Mouse (Mus musculus) lung, postnatal 0 days (tissue): ENCODE data around the gene Slc16a1. TPM values are rescaled to one million over a fixed set of nuclear protein-coding genes. Genes with fewer than 3 reads are reported as not detected.
"Not testable (repeated sequence)": the region's sequence is repeated elsewhere in the genome, so short reads cannot be mapped to it uniquely, and the experiment has no call there.

ENCODE experiments used
- ATAC-seq: fragments of 200-750 bp; cut with Nextera tagmentation; 2 replicates; pipeline ENCODE4 v1.8.0; 2017; ENCODE audit warnings: moderate library complexity
- DNase-seq: peaks from one replicate; pipeline ENCODE4 v3.0.0-alpha.2; 2016; ENCODE audit warnings: low spot score
- H3K27ac ChIP-seq: fragments of 300-500 bp; sonication (generic); 2 replicates; pipeline ENCODE4 v1.5.1; 2014; ENCODE audit warnings: antibody characterized with exemption, mild to moderate bottlenecking, low read length, mixed read lengths
- H3K27me3 ChIP-seq: fragments of 300-500 bp; sonication (generic); replicated peaks from 2 replicates; pipeline ENCODE4 v1.6.1; 2014; ENCODE audit warnings: low read length, mixed read lengths; ENCODE audit not compliant: insufficient read depth
- H3K36me3 ChIP-seq: fragments of 300-500 bp; sonication (generic); 2 replicates; pipeline ENCODE4 v1.6.1; 2014; ENCODE audit warnings: low read length, mixed read lengths; ENCODE audit not compliant: insufficient read depth
- H3K4me1 ChIP-seq: fragments of 300-500 bp; sonication (generic); 2 replicates; pipeline ENCODE4 v1.6.1; 2014; ENCODE audit warnings: antibody characterized with exemption, low read depth, low read length, mixed read lengths; ENCODE audit not compliant: insufficient read depth
- H3K4me2 ChIP-seq: fragments of 300-500 bp; sonication (generic); replicated peaks from 2 replicates; pipeline ENCODE4 v1.6.1; 2014; ENCODE audit warnings: low read depth, mild to moderate bottlenecking, low read length, moderate library complexity, mixed read lengths
- H3K4me3 ChIP-seq: fragments of 300-500 bp; sonication (generic); 2 replicates; pipeline ENCODE4 v1.5.1; 2014; ENCODE audit warnings: low read depth, low read length
- H3K9ac ChIP-seq: fragments of 300-500 bp; sonication (generic); replicated peaks from 2 replicates; pipeline ENCODE4 v1.6.1; 2014; ENCODE audit warnings: low read depth, mild to moderate bottlenecking
- H3K9me3 ChIP-seq: fragments of 300-500 bp; sonication (generic); 2 replicates; pipeline ENCODE4 v1.6.1; 2016; ENCODE audit warnings: low read length, mixed read lengths
- CTCF ChIP-seq: IDR thresholded peaks from 2 replicates; pipeline ENCODE4 v1.5.1; 2016; ENCODE audit warnings: antibody characterized with exemption, mild to moderate bottlenecking
- EP300 ChIP-seq: IDR thresholded peaks from 2 replicates; pipeline ENCODE4 v1.6.1; 2016; ENCODE audit warnings: antibody characterized with exemption, mild to moderate bottlenecking, control low read depth
- WGBS: fragments of 180-500 bp; shearing (Covaris S2); extraction: QIAGEN DNeasy Blood & Tissue Kit; methylation state at CpG from one replicate; pipeline ENCODE4 v1.1.7; 2014; 5-methylcytosine and 5-hydroxymethylcytosine counted together
- polyA plus RNA-seq: library from polyadenylated mRNA; unstranded; fragments of >200 nt; fragmentation: Nextera tagmentation; extraction: Ambion mirVana; gene quantifications from 2 replicates; pipeline ENCODE4 v1.2.1, GENCODE M21; 2015

Gene Slc16a1
- polyA plus RNA-seq, 1 experiment from 2014 or later = 17.5 TPM

- Histone ChIP-seq H3K4me1 (peaks cover 4% of the 10 kb centered on the region; the same call in 1 of the 2 replicates), H3K4me2 (no peak overlapping the region), H3K4me3 (no peak overlapping the region), H3K9me3 (no peaks in the 10 kb centered on the region), H3K27me3 (no peaks in the 10 kb centered on the region), H3K36me3 (no peaks in the 10 kb centered on the region), H3K9ac (no peak overlapping the region), H3K27ac (no peak overlapping the region)
- TF ChIP-seq EP300 (peak; percentile 59), CTCF (no peak)
- DNase-seq (peak; percentile 51), ATAC-seq (peak; percentile 76)
- 38% methylated on average over 2 of the region's 2 CpGs for WGBS
Observed at GRCm38 (mm10) chr3:104706446-104706845, 68.0 kb downstream of the Slc16a1 start.

GRCm38 (mm10) chr3:104706951-104707771, 68.7 kb downstream of the Slc16a1 start:
- 53% methylated on average over 6 of the region's 6 CpGs for WGBS
- H3K9me3 ChIP-seq, H3K27ac ChIP-seq, H3K4me2 ChIP-seq, H3K27me3 ChIP-seq, H3K9ac ChIP-seq, H3K4me3 ChIP-seq, H3K4me1 ChIP-seq, DNase-seq, H3K36me3 ChIP-seq: not testable (repeated sequence)
- ATAC-seq = peak; percentile 57

GRCm38 (mm10) chr3:104707772-104708144, 69.3 kb downstream of the Slc16a1 start:
- not testable (repeated sequence) for H3K4me2 ChIP-seq, H3K9ac ChIP-seq, H3K4me3 ChIP-seq, DNase-seq, H3K36me3 ChIP-seq, H3K9me3 ChIP-seq, H3K4me1 ChIP-seq, H3K27ac ChIP-seq, H3K27me3 ChIP-seq
- WGBS = 22% methylated on average over 1 of the region's 1 CpGs
- ATAC-seq = peak; percentile 29

Other genes with a start within 250 kb of the Slc16a1 start
- 8.9 and 9.4 TPM in 2 replicates for gene Lrig2, start 126.8 kb upstream of the Slc16a1 start, polyA plus RNA-seq
- gene Ppm1j, start 142.4 kb downstream of the Slc16a1 start, polyA plus RNA-seq = 3.7 and 4.4 TPM in 2 replicates
- gene Fam19a3, start 143.2 kb downstream of the Slc16a1 start, polyA plus RNA-seq = 0.02 TPM in 2 replicates
- gene Rhoc, start 149.7 kb downstream of the Slc16a1 start, polyA plus RNA-seq = 242 and 258 TPM in 2 replicates
- gene Mov10, start 179.9 kb downstream of the Slc16a1 start, polyA plus RNA-seq = 22.2 and 28.8 TPM in 2 replicates
- 28.4 and 32.9 TPM in 2 replicates for gene St7l, start 225.3 kb downstream of the Slc16a1 start, polyA plus RNA-seq
- gene Capza1, start 225.8 kb downstream of the Slc16a1 start, polyA plus RNA-seq = 110 and 119 TPM in 2 replicates